Mouse (Mus musculus) frontal cortex, postnatal 14 days (tissue): ENCODE data around the gene Tom1l2.

Source experiments
- DNase-seq, 2 experiments: peaks; one replicate each; pipeline ENCODE4 v3.0.0; 2022; ENCODE audit warnings: low spot score in 2 of 2

Tom1l2 gene

DNA sequence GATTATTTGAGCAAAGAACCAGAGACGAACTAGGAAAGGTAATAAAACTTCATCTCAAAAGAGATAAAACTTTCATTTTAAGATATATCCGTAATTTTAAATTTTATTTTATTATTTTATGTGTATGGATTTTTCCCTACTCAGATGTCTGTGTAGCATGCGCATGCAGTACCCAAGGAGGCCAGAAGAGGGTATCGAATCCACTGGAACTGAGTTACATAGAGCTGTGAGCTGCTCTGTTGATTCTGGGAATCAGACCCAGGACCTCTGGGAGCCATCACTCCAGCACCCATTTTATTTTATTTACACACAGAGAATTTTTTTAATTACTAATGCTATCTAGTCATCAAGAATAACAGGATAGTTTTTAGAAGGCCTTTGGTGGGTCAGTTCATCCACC, 45.9 kb downstream of the Tom1l2 start:
- DNase-seq, result no peak

- no peak for DNase-seq
Measured at GRCm38 (mm10) chr11:60305611-60306010, 47.1 kb downstream of the Tom1l2 start.

- no peak for DNase-seq
Measured at GRCm38 (mm10) chr11:60303497-60303896, 49.2 kb downstream of the Tom1l2 start.

DNA sequence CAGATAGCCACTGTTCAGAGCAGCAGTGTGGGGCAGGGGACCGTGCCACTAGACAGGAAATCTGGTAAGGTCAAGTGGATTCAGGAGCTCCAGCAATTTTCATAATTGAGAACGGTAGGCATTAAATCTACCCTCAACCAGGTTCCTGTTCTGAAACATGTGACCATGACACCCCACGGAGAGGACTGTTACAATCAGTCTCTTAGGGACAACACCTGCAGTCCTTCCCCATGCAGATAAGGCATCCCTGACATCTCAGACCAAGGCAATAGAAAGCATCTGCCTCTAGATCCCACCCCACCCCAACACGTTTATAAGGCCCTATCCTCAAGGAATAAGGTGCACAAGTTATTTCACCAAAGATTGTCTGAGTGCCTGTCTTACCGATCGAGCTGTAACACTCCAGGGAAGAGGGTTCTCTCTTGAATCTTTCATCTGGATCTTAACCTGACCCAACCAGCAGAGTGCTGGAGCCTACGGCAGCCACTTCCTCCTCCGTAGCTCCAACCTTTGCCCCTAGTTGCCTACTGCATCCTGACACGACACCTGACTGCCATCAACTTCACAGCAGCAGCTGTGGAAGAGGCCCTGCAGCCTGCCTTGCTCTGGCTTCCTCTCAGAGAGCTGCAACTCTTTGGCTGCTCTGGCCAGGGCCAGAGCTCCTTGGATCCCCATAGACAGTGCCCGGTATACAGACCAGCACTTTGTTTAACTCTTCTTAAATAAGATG, 50.2 kb downstream of the Tom1l2 start:
- DNase-seq, result no peak

DNA sequence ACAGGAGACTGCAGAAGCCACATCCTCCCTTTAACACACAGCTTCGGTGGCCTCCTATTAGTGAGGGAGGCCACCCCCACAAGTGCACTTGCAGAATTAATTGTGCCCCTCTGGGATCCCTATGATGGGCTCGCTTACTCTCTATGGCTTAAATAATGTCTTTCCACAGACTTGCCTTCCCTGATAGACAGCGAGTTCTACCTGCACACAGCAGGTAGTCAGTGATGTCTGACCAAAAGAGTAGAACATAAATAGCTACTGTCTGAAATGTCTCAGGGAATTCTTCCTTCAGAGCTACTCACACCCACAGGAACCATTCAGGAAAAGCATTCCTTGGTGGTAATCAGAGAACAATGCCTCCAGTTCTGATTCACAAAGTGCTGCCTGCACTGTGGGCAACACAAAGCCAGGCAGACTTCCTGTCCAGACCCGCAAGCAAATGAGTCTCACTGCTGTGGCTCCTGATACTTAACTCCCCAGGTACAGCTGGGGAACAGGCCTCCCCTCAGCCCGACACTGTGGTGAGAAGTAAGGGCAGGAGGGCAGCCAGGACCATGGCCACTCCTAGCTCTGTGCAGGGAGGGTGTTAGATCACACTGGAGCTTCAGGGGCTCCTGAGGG, 51.0 kb downstream of the Tom1l2 start:
- no peak for DNase-seq

DNA sequence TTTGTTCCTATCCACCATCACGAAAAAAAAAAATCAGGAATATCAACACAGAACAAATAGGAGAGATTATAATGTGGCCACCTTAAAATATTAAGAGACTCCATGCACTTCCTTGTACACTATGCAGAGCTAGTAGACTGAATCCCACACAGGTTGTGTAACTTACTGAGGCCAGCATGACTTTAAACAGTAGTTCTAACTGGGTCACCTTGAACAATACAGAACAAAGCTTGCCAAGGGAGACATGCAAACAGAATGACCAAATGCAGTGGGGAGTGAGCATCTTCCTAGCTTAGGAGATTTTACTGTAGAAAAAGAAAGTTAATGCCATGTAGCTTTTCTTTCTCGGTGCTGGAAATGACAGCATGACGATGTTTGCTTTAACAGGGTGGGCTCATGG, 52.4 kb downstream of the Tom1l2 start:
- no peak for DNase-seq

DNA sequence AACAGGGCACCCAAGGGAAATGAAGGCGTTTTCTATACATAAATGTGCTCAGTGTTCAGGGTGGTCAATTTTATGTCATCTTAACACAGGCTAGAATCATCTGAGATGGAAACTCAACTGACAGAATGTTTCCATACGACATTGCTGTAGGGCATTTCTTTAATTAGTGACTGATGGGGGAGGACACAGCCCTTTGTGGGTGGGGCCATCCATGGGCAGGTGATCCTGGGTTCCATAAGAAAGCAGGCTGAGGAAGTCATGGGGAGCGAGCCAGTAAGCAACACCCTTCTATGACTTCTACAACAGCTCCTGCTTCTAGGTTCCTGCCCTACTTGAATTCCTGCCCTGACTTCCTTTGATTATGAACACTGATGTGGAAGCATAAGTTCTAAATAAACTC, 54.9 kb downstream of the Tom1l2 start:
- no peak for DNase-seq

DNA sequence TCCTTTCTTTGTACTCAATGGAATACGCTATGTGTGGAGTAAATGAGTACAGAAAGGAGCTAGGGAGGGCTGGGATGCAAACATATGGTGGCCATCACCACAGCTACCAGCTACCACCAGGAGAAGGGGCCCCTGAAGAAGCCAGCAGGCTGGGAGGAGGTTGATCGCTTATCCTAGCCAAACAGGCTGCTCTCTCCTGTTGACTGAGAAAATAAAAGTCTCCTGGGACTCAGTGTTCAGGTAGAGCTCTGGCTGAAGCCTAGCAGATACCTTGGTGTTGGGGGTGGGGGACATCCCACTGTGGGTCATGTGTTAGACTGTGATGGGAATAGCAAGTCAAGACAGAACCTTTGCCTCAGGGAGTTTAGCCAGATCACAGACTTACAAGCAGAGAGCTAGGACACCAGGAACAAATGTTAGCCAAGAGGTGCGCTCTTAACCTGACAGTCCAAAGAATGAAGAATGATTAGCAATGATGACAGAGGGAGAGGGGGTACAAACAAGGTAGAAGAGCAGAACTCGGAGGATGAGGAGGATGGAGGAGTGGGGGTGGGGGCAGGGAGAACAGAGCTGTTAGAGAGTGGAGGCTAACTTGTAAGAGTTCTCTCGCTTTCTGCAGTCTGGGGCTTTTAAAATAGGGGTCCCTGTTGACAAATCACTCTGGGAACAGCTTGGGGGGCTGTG, 57.9 kb downstream of the Tom1l2 start:
- no peak for DNase-seq

DNA sequence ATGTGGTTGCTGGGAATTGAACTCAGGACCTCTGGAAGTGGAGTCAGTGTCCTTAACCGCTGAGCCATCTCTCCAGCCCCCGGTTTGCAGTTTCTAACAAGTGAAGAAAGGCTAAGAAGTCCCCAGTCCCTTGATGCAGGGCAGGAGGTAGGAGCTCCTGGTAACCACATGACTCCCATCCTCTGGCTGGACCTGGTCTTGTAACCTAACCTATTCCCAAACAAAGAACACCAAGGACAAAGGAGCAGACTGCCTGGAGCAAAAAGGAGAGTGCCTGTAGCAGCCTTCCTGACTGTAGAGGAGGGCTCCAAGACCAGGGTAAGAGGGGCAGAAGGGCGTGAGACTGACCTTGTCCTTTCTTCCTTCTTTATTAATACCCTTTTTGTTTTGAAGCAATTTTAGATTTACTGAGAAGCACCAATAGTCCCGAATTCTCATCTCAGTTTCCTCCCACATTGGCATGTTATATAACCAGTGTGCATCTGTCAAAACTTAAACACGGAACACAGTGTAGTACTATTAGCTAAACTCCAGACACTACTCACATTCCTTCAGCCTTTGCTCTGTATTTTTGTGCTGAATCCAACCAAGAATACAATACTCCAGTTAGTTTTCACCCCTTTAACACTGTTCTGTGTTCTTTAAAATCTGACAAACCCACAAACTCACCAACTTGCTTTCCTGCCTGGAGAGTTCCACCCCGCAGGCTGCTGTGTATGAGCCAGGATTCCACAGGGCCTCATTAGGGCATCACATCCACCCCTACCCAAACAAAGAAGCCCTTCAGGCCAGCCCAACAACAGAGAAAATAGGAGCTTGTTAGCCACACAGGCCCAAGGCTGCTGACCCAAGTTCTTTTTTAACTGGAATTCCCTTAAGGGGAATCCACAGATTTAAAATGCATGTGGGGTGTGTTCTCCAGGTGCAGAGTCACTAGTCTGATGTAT, 58.7 kb downstream of the Tom1l2 start:
- no peak for DNase-seq

GRCm38 (mm10) chr11:60292718-60293117, 60.0 kb downstream of the Tom1l2 start:
- peak in 1 of 2 experiments; percentile 49 for DNase-seq

DNA sequence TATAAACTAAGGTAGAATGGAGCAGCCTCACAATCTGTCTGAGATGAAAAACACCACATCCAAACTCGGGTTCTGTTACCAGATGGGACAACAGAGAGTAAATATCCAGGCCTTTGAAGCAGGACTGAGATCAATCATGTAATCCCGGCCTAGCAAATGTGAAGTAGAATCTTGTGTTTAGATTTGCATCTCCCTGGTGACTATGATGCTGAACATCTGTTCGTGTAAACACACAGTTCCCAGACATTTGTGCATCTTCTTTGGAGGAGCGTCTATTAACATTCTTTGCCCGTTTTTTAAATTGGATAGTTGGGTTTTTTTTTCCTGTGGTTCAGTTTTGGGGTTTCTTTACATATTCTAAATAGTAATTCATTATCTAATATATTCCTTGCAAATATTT, 63.7 kb downstream of the Tom1l2 start:
- DNase-seq, result no peak

GRCm38 (mm10) chr11:60286311-60286710, 66.4 kb downstream of the Tom1l2 start:
- DNase-seq, result no peak

GRCm38 (mm10) chr11:60280429-60281414, 72.0 kb downstream of the Tom1l2 start:
- DNase-seq, result no peak

- no peak for DNase-seq
Measured at GRCm38 (mm10) chr11:60279483-60279882, 73.2 kb downstream of the Tom1l2 start.

DNA sequence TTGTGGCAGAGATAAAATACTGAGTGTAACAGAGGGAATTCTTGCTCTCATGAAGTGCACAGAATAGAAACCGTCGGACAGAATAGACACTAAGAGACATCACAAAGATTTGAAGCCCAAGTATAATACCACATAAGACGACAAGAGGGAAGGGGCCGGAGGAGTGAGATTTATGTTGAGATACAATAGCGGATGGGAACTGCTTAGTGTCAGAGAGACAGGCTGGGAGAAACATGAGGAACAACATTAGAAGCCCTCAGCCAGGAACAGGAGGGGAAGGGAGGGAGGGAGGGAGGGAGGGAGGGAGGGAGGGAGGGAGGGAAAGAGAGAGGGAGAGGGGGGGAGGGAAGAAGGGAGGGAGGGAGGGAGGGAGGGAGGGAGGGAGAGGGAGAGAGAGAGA, 74.9 kb downstream of the Tom1l2 start:
- DNase-seq, result no peak

- no peak for DNase-seq
Measured at GRCm38 (mm10) chr11:60277164-60277740, 75.5 kb downstream of the Tom1l2 start.

DNA sequence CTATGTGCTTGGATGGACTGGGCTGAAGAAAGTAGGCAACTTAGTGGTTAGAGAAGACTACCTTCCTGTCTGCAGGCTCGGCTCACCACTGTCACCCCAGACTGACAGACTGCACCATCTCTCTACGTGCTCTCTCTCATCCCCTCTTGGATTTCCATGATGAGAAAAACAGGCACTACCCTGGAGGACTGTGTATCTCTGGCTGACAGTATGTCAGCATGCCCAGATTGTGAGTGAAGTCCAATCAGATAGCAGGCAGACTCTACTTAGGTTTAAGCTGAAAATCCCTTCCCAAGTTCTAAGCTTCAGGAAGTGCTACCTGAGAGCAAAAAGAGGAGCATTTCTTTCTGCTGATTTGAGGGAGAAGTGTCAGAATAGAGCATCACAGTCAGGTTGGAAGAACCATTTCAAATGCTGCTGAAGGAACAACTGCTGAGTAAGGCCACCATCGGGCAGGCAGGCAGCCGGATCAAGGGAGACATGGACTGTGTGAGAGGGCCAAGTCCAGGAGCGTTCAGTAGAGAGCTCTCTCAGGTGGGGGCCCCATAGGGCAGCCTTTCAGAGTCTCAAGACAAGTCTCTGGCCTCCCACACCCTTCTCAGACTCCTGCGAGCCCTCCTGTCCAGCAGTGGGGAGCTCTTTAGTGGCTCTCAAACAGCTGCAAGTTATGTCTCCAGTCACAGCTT, 76.2 kb downstream of the Tom1l2 start:
- DNase-seq, result no peak

DNA sequence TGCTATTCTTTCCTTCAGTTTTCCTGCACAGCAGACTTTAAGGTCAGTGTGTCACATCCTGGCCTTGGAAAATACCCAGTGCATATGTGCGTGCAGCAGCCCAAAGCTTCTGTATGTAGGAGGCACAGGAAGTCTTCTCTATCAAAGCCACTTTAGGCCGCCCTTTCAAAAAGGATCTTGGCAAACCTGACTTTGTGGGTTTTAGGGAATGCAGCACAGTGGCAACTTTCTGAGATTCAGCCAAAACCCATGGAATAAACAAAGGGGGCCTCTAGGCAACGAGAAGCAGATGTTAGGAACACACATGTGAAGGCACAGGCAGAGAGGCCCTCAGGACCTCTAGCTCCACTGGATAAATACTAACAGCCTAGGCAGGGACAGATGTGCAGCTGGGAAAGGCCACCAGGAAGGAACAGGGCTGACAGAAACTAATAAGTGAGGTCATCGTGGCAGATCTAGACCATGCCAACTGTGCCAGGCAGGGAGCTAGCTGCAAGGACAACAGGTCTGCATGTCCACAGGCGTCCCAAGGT, 79.4 kb downstream of the Tom1l2 start:
- DNase-seq, result no peak

GRCm38 (mm10) chr11:60268563-60268962, 84.1 kb downstream of the Tom1l2 start:
- DNase-seq, result no peak
